Mouse (Mus musculus) intestine, embryonic 16.5 days (tissue): ENCODE data around the gene Galntl5. TPM values are rescaled to one million over a fixed set of nuclear protein-coding genes. Genes with fewer than 3 reads are reported as not detected.

Experiments
- ATAC-seq: fragments of 200-750 bp; cut with Nextera tagmentation; 2 replicates; pipeline ENCODE4 v1.8.0; 2017; ENCODE audit warnings: moderate TSS enrichment, moderate library complexity
- H3K27ac ChIP-seq: fragments of 300-500 bp; sonication (generic); 2 replicates; pipeline ENCODE4 v1.5.1; 2014; ENCODE audit warnings: mild to moderate bottlenecking, low read length
- H3K27me3 ChIP-seq: fragments of 300-500 bp; sonication (generic); replicated peaks from 2 replicates; pipeline ENCODE4 v1.6.1; 2014; ENCODE audit warnings: low read length, control low read depth, mixed read lengths; ENCODE audit not compliant: control insufficient read depth, insufficient read depth
- H3K36me3 ChIP-seq: fragments of 300-500 bp; sonication (generic); 2 replicates; pipeline ENCODE4 v1.6.1; 2014; ENCODE audit warnings: low read length, control low read depth; ENCODE audit not compliant: control insufficient read depth, insufficient read depth
- H3K4me1 ChIP-seq: fragments of 300-500 bp; sonication (generic); 2 replicates; pipeline ENCODE4 v1.6.1; 2014; ENCODE audit warnings: low read length, control low read depth, mixed read lengths; ENCODE audit not compliant: control insufficient read depth, insufficient read depth
- H3K4me2 ChIP-seq: fragments of 300-500 bp; sonication (generic); 2 replicates; pipeline ENCODE4 v1.6.1; 2014; ENCODE audit warnings: low read depth, low read length, control low read depth
- H3K4me3 ChIP-seq: fragments of 300-500 bp; sonication (generic); 2 replicates; pipeline ENCODE4 v1.5.1; 2014; ENCODE audit warnings: mild to moderate bottlenecking, low read length
- H3K9ac ChIP-seq: fragments of 300-500 bp; sonication (generic); 2 replicates; pipeline ENCODE4 v1.6.1; 2014; ENCODE audit warnings: low read depth, low read length
- H3K9me3 ChIP-seq: fragments of 300-500 bp; sonication (generic); 2 replicates; pipeline ENCODE4 v1.6.1; 2016; ENCODE audit warnings: low read length, control low read depth; ENCODE audit not compliant: control insufficient read depth
- WGBS: fragments of 180-500 bp; shearing (Covaris S2); extraction: QIAGEN DNeasy Blood & Tissue Kit; methylation state at CpG from one replicate; pipeline ENCODE4 v1.1.7; 2014; 5-methylcytosine and 5-hydroxymethylcytosine counted together
- microRNA-seq: library from miRNA; unstranded; fragments of <30 nt; microRNA quantifications from one replicate; pipeline ENCODE4, GENCODE M21; 2016
- polyA plus RNA-seq: library from polyadenylated mRNA; unstranded; fragments of >200 nt; fragmentation: Nextera tagmentation; extraction: Ambion mirVana; gene quantifications from 2 replicates; pipeline ENCODE4 v1.2.1, GENCODE M21; 2015

The Galntl5 gene
- polyA plus RNA-seq, 1 experiment from 2014 or later, result not detected

DNA sequence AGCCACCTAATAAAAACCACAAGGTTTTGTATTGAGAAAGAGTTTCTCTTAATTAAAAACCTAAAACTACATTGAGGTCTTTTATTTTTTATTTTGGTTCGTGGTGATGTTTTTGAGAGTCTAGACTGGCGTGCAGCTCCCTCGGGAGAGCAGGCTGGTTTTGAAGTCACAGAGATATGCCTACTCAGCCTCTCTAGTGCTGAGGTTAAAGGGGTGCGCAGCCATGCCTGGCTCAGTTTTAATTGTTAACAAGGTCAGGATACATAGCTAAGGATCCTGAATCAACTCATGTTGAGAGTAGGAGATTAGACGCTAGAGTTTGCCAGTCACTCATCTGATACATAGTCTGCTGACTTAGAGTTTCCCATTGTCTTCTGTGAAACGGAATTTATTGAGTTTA lies 80.2 kb downstream of the Galntl5 start:
- Histone ChIP-seq H3K27ac (no peak overlapping the region), H3K9me3 (no peaks in the 10 kb centered on the region)
- ATAC-seq, result no peak

DNA sequence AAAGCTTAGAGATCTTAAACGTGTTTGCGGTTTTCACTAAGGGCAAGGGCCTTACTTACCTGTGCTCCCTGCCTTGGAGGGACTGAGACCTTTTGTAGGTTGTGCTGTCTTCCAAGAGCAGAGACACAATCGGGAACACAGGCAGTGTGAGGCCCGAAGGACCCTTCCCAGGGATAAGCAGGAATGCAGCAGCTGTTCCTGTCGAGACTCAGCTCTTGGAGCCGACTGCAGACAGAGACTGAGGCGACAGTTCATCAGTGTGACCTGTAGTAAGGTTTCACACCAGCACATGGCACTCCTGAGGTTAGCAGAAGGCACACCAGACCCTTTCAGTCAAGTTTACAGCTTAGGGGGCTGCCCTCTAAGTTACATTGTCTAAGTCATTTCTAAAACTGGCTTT lies 81.0 kb downstream of the Galntl5 start:
- Histone ChIP-seq H3K4me1 (no peaks in the 10 kb centered on the region), H3K4me2 (no peak overlapping the region), H3K9me3 (no peaks in the 10 kb centered on the region), H3K9ac (no peak overlapping the region), H3K36me3 (peaks cover 21% of the 10 kb centered on the region), H3K27me3 (no peaks in the 10 kb centered on the region), H3K4me3 (no peak overlapping the region), H3K27ac (no peak overlapping the region)
- 71% methylated on average over 7 of the region's 7 CpGs for WGBS
- no peak for ATAC-seq

More for the DNA sequence above, 80.2 kb downstream of the Galntl5 start:
- no peaks in the 10 kb centered on the region for H3K27me3 ChIP-seq
- WGBS, result 74% methylated on average over 6 of the region's 6 CpGs
- peaks cover 17% of the 10 kb centered on the region for H3K36me3 ChIP-seq
- no peak overlapping the region for H3K9ac ChIP-seq
- H3K4me2 ChIP-seq, result no peak overlapping the region
- H3K4me3 ChIP-seq, result no peak overlapping the region
- no peaks in the 10 kb centered on the region for H3K4me1 ChIP-seq

DNA sequence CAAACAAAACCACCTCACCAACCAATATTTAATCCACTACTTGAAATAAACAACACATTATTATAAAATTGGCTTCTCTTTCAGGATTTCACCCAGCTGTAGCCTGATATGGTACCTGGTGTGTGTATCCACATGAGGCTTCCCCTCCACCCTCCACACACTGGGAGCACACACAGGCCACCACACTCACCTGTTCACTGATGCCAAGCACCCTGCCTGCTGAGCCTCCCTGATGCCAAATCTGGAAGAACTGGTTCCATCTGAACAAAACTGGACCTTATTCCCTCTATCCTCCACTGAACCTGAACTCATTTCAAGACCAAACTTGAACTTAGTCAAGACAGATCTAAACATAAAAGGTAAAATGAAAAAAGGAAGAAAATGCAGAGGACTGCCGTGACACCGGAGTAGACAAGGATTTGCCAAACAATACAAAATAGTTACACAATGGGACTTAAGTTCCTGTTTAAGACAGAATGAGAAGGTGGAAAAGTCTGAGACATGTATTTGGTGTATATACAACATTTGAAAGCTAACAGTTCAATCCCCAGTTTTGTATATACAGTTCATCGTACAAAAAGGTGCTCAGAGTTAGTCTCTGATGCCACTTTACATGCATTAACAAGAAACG lies 87.1 kb downstream of the Galntl5 start:
- no peaks in the 10 kb centered on the region for H3K27me3 ChIP-seq
- no peak overlapping the region for H3K27ac ChIP-seq
- ATAC-seq, result no peak
- no peaks in the 10 kb centered on the region for H3K9me3 ChIP-seq
- no peak overlapping the region for H3K4me2 ChIP-seq
- WGBS, result 93% methylated on average over 4 of the region's 4 CpGs
- H3K4me3 ChIP-seq, result no peak overlapping the region
- no peak overlapping the region for H3K9ac ChIP-seq
- H3K4me1 ChIP-seq, result no peaks in the 10 kb centered on the region
- H3K36me3 ChIP-seq, result peaks cover 28% of the 10 kb centered on the region

Small RNA genes lying within 50 kb of the gene (microRNA-seq; reads per million reads assigned to microRNA genes)
- not detected for gene Gm26051

Other genes starting within 250 kb of the Galntl5 start
- gene Prkag2, start 80.8 kb upstream of the Galntl5 start, polyA plus RNA-seq, result 53.0 and 54.1 TPM in 2 replicates
- 31.1 and 32.0 TPM in 2 replicates for gene Galnt11, start 40.4 kb downstream of the Galntl5 start, polyA plus RNA-seq
- gene E130116L18Rik, start 41.7 kb downstream of the Galntl5 start, polyA plus RNA-seq, result not detected in 2 replicates